Mouse (Mus musculus): ENCODE data around the gene Tubb2b. TPM values are rescaled to one million over a fixed set of nuclear protein-coding genes. Genes with fewer than 3 reads are reported as not detected.

Tubb2b gene
- 0.71 and 0.76 TPM in 2 replicates for total RNA-seq (2021)
- long read RNA-seq = 0 reads

GRCm38 (mm10) chr13:34130226-34130731 lies at the start of gene Tubb2b:
TSS of gene Tubb2b (minus strand) at chr13:34130466.
- DNase-seq = no peak

GRCm38 (mm10) chr13:34174025-34174424 lies 43.8 kb upstream of the Tubb2b start:
- no peak for DNase-seq

- DNase-seq = no peak
Measured at GRCm38 (mm10) chr13:34163304-34163975, 33.2 kb upstream of the Tubb2b start.

GRCm38 (mm10) chr13:34162491-34163303 lies 32.4 kb upstream of the Tubb2b start, which contains the start of gene Psmg4:
TSS of gene Psmg4 (plus strand) at chr13:34162964.
- DNase-seq = peak; percentile 93

GRCm38 (mm10) chr13:34159926-34160325 lies 29.7 kb upstream of the Tubb2b start:
- DNase-seq = no peak

- DNase-seq = no peak
Measured at GRCm38 (mm10) chr13:34157596-34158157, 27.4 kb upstream of the Tubb2b start.

GRCm38 (mm10) chr13:34156840-34157185 lies 26.5 kb upstream of the Tubb2b start:
- DNase-seq = no peak

GRCm38 (mm10) chr13:34156133-34156839 lies 26.0 kb upstream of the Tubb2b start:
- DNase-seq = no peak

- peak; percentile 47 for DNase-seq
Measured at GRCm38 (mm10) chr13:34154931-34155272, 24.6 kb upstream of the Tubb2b start.

GRCm38 (mm10) chr13:34154217-34154930 lies 24.1 kb upstream of the Tubb2b start:
- peak; percentile 73 for DNase-seq

- no peak for DNase-seq
Measured at GRCm38 (mm10) chr13:34153254-34154011, 23.2 kb upstream of the Tubb2b start.

GRCm38 (mm10) chr13:34152695-34153094 lies 22.4 kb upstream of the Tubb2b start:
- DNase-seq = no peak

GRCm38 (mm10) chr13:34151425-34151824 lies 21.2 kb upstream of the Tubb2b start:
- no peak for DNase-seq

GRCm38 (mm10) chr13:34150271-34151027 lies 20.2 kb upstream of the Tubb2b start:
- DNase-seq = no peak

- no peak for DNase-seq
Measured at GRCm38 (mm10) chr13:34149463-34150176, 19.4 kb upstream of the Tubb2b start.

GRCm38 (mm10) chr13:34148767-34149392 lies 18.6 kb upstream of the Tubb2b start:
- DNase-seq = no peak

- DNase-seq = no peak
Measured at GRCm38 (mm10) chr13:34148181-34148580, 17.9 kb upstream of the Tubb2b start.

- no peak for DNase-seq
Measured at GRCm38 (mm10) chr13:34146916-34147315, 16.6 kb upstream of the Tubb2b start.

GRCm38 (mm10) chr13:34143389-34143788 lies 13.1 kb upstream of the Tubb2b start:
- DNase-seq = no peak
